Mouse (Mus musculus): ENCODE measurements around the gene Baat.
"Not testable (repeated sequence)": the region's sequence is repeated elsewhere in the genome, so short reads cannot be mapped to it uniquely, and the experiment has no call there.

The Baat gene

DNA sequence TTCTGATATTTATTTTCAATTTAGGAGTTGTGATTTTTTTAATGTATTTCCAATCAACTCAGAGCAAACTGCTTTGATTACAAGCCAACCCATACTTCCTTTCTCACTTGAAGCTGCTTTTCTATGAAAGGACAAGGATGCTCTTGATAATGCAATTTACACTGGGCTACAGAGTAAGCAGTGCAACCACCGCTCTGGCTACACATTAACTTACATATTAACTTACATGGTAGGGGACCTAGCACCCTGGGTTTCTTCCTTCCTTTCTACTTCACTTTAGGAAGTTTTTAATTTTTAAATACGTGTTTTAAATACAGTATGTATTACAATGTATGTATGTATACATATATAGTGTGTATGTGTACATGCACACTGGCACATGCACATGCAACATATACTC lies 2.8 kb upstream of the Baat start:
- in situ Hi-C loops (cut with MboI; ENCODE audit: low pct_unique_long_range_greater_than_20kb in 1 of 2, low sequenced_read_pairs in 2 of 2, unreplicated experiment in 1 of 2): no loop called here

DNA sequence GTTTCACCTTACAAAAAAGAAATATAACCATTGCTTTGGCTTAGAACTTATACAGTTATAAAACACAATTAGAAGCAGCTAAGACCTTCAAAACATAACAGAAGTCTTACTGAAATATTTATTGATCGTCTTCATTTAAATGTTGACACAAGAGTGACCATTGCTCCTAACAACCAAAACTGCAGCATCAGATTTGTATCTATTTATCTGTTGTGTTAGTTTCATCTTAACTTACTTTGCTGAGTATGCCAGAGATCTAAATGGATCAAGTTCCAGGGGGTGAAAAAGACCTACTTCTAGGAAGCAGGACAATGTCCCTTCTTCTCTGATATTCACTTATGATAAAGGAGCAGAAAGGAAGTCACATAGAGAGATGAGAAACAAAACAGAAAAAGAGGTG lies 2.8 kb downstream of the Baat start:
- in situ Hi-C loops (cut with MboI; ENCODE audit: low pct_unique_long_range_greater_than_20kb in 1 of 2, low sequenced_read_pairs in 2 of 2, unreplicated experiment in 1 of 2): no loop called here

DNA sequence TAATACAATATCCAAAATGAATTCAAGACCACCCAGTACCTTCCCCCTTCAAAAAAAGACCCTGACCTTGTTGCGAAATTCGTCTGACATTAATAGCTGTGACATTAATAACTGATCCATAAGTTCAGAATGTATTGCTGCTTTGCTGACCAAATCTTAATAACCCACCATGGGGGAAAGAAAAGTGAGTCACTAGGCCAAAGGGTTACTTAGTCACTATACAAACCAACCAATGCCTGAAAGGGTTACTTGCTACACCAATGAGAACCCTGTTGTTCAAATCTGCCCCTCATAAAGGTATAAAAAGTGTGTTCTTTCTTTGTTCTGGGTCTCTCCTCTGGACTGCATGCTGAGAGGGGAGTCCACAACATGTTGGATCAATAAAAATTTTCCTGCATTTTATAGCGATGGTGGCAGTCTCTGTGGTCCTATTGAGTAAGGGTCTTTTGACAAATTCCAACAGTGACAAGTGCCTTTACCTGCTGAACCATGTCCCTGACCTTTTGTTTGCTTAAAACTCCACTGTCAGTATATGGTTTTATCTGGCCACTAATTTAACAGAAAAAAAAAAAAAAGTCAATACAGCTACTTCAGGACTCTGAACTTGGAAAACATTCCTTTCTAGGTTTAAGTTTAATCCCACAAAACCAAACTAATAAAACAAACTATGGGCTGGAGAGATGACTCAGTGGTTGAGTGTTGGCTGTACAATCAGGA lies 20.3 kb downstream of the Baat start:
- in situ Hi-C loops (cut with MboI; ENCODE audit: low pct_unique_long_range_greater_than_20kb in 1 of 2, low sequenced_read_pairs in 2 of 2, unreplicated experiment in 1 of 2): not testable (repeated sequence)

DNA sequence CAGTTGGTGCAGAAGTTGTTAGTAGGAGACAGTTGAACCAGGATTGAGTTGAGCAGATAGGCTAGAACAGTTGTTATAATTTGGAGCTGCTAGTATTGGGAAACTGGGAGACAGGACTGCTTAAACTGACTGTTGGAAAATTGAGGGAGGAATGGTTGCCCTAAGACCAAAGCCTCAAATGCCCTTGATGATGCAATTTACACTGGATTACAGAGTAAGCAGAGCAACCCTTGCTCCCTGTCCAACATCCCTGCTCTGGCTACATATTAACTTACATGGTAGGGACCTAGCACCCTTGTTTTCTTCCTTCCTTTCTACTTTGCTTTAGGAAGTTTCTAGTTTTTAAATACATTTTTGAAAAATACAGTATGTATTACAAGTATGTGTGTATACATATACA lies 20.9 kb downstream of the Baat start:
- in situ Hi-C loops (cut with MboI; ENCODE audit: low pct_unique_long_range_greater_than_20kb in 1 of 2, low sequenced_read_pairs in 2 of 2, unreplicated experiment in 1 of 2): no loop called here

DNA sequence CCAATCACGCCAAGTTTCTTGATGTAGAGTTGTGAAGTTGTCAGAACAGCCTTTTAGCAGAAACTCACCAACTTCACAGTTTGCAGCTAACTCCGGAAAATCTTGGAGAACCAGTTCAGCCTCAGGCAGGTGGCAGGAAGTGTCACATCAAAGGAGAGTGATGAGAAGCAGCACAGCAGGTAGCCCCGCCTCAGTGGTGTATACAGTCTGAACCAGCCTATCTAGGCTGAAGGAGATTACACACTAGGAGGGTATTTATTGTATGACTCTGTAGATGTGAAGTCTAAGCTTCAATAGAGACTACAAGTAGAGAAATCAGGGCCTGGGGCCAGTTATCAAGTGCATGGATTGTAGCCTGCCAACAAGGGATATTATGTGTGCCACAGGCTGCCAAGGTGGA lies 25.5 kb downstream of the Baat start:
- in situ Hi-C loops (cut with MboI; ENCODE audit: low pct_unique_long_range_greater_than_20kb in 1 of 2, low sequenced_read_pairs in 2 of 2, unreplicated experiment in 1 of 2): no loop called here

DNA sequence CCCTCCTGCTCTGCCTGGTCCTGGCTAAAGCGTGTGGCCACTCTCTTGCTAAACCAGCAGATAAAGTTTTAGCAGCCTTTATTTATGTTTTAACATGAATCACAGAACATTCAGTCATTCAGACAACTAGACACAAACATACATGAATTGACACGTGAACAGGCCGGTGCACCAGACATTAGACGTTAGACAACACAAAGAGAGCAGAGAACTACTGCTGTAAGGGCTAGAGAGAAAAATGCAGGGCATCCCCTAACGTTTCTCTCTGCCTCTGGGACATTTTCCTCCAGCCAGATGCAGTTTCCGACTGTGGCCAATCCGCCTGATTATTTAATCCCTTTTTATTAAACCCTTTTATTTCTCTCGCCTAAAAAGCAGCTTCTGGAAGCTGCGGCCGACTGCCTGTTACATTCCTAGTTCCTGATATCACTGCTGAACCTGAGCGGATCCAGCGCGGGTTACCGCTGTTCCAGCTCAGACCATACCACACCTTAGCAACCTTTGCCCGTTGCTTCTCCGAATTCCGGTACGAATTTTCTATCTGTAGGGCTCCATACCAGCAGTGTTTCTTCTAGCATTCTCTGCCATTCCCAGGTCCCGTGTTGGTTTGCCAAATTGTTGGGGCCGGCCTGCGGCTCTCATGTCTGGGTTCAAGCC lies 26.1 kb downstream of the Baat start:
- in situ Hi-C loops (cut with MboI; ENCODE audit: low pct_unique_long_range_greater_than_20kb in 1 of 2, low sequenced_read_pairs in 2 of 2, unreplicated experiment in 1 of 2): no loop called here

DNA sequence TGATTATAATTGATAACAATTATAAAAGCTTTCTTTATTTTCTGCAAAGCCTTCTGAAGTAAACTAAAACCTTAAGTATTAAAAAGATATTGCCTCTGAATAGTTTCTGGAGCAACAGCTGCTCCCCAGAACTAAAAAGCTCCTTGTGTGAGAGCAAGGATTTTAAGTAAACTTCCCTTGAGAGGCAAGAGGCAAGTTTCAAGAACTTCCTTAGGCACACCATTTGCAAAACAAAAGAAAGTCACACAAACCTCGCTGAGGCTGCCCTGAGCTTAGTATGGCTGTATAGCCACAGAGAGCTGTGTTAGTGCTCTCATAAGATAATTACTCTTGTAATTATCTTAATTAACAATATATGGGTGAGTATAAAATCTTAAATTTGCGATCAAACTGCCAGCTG lies 27.3 kb downstream of the Baat start:
- in situ Hi-C loops (cut with MboI; ENCODE audit: low pct_unique_long_range_greater_than_20kb in 1 of 2, low sequenced_read_pairs in 2 of 2, unreplicated experiment in 1 of 2): not testable (repeated sequence)

DNA sequence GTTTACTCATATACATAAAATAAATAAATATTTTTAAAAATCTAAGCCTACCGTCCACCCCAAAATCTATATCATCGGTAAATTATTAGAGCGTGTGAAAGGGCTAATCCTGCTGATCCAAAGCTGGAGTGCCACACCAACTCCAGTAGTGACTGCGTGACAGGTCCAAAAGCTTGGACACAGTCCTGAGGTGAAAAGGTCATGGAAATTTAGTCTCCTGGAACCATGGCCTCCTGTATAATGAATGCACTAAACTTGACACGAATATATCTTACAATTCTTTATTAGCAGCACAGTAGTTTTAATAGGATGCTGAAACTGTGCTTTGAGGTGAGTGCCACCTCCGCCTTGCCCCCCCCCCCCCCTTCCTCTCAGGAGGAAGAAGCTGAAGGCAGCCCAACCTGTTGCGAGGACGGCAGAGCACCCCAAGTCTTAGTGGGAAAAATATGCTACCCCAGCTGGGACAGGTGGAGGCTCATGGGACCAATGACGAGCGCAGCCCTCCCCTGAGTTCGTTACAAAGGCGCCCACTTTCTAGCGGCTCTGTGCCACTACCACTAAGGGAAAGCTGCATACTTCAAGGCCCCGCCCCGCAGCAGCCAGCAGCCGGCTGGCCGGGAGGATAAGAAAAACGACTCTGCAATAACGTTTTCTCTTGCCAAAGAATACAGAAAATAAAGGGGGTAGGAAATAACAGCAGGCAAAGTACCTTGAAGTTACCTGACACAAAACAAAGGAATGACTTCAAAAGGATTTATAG lies 28.1 kb downstream of the Baat start:
- in situ Hi-C loops (cut with MboI; ENCODE audit: low pct_unique_long_range_greater_than_20kb in 1 of 2, low sequenced_read_pairs in 2 of 2, unreplicated experiment in 1 of 2): no loop called here

DNA sequence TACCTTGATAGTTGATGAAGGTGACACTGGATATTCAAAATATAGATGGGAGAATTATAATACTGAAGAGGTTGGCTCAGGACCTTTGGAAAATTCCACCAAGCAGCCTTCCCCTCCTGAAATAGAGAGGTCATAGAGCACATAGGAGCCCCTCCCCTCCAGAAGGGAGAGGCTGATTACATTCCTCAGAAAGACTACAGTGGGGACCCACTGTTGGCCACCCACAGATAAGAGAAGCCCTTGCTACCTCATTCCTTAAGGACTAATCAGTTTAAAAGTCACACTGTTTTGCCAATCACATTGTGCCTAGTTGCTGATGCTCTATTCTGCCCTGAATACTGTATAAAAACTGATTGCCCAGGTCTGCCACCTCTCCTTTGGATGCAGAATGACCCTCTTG lies 31.8 kb downstream of the Baat start:
- in situ Hi-C loops (cut with MboI; ENCODE audit: low pct_unique_long_range_greater_than_20kb in 1 of 2, low sequenced_read_pairs in 2 of 2, unreplicated experiment in 1 of 2): no loop called here

DNA sequence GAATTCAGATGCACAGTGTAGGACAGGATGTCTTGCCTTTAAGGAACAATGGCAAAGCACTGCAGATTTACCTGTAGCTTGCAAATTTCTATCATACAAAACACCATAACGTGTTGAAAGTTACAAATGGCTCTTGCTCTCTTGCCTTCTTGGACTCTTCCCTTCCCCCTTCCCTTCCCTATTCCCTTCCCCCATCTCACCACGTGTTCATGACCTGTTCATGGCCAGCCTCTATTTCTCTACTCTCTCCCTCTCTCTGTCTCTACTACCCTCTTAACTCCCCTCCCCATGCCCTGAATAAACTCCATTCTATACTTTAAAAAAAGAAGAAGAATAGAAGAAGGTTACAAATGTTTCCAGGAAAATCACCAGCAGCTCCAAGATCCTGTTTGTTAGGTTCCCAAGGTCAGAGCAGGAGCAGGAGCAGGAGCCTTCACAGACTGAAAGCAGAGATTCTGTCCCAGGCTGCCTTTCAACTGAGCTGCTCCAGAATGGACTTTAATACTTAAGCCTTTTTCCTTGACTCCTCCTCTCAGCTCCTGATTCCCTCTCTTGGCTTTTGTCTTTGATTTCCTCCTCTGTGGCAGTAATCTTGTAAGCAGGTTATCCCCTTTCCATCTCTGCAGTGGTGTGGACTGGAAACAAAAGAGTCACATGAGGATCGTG lies 32.8 kb downstream of the Baat start, which contains the start of gene Acnat1:
Acnat1 (minus strand) TSS at position 478 of the 666 bp plus-strand sequence.
- in situ Hi-C loops (cut with MboI; ENCODE audit: low pct_unique_long_range_greater_than_20kb in 1 of 2, low sequenced_read_pairs in 2 of 2, unreplicated experiment in 1 of 2): no loop called here

DNA sequence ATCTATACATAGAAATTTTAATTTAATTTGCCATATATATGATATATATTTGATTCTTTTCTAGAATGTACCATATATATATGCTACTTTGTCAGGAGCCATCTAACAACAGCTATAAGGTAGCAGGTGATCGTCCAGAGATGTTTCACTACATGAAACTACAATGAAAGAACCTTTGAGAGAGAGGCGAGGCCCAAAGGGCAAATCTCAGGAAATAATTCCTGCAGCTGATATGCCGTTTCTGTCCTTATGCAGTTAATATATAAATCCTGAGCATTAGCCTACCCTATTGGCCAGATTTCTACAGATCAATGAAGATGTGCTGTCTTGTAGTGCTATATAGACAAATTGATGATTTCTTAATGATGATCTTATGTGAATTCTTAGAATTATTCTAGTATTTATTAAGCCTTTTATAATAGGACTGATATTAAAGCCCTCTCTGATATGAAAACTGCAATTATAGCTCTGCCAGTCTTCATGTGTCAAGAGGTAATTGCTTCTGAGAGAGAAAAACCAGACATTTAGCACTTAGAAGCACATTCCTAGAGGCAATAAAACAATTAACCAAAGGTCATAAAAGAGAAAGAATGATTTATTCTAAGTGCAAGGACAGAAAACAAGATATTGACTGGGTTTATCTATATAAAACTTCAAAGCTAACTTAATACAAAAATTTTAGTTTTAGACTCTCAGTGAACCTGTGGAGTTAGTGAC lies 36.8 kb downstream of the Baat start:
- in situ Hi-C loops (cut with MboI; ENCODE audit: low pct_unique_long_range_greater_than_20kb in 1 of 2, low sequenced_read_pairs in 2 of 2, unreplicated experiment in 1 of 2): no loop called here

DNA sequence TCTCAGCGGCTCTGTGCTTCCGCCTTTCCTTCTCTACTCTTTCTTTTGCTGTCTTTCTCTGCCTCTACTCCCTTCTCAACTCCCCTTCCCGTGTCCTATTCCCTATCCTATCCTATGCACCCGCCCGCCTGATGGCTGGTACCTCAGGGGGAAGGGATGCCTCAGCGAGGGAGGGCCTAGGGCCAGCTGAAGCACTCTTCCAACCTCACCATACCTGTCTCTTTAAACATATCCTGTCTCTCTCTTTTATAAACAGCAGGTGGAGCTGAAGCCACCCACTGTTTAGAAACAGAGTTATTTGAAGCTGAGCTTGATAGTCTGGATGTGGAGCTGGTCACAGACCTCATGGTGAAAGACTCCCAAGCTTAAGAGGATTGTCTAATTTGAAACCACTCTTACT lies 39.0 kb downstream of the Baat start:
- in situ Hi-C loops (cut with MboI; ENCODE audit: low pct_unique_long_range_greater_than_20kb in 1 of 2, low sequenced_read_pairs in 2 of 2, unreplicated experiment in 1 of 2): no loop called here

DNA sequence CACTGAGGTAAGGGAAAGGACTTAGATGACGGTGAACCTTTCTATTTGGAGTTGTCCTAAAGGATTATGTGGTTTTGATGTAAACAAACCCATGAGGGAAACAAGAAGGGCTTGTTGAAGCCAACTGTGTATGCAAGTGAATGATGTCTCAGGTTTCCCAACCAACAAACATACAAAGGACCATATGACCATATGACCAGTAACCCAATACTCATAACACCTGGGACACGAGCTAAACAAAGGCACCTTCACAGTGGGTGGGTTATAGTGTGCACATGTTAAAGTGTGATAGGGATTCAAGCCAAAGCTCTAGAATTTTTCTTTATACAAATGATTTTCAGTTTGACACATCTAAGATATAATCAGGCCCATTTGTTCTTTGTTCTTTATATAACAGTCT lies 50.2 kb downstream of the Baat start:
- in situ Hi-C loops (cut with MboI; ENCODE audit: low pct_unique_long_range_greater_than_20kb in 1 of 2, low sequenced_read_pairs in 2 of 2, unreplicated experiment in 1 of 2): no loop called here

DNA sequence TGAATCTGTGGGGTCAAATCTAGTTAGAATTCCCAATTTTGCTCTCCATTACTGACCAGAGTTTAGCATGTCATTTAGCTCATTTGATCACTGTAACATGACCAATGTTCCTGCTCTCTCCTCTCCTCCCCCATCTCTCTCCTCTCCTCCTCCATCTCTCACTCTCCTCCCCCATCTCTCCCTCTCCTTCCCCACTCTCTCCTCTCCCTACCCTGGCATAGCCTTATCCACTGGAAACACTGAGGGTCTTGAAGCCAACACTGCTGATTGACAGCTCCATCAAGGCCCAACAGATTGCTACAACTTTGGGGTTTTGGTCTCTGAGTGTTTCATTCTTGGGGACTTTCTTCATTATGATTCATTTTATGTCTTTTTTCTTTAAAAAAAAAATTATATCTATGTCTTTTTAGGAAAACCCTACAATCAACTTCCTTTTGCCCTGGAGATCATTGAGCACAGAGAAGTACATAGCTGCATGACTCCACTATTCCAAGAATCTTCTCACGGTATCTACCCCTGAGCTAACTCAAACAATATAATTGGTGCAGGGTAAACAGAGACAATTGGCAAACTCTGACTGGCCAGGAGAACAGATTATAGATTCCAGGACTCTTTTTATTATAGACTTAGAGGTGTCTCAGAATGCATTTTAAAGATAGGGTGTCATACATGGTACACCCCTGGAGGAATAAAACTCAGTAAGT lies 54.4 kb downstream of the Baat start:
- in situ Hi-C loops (cut with MboI; ENCODE audit: low pct_unique_long_range_greater_than_20kb in 1 of 2, low sequenced_read_pairs in 2 of 2, unreplicated experiment in 1 of 2): no loop called here

DNA sequence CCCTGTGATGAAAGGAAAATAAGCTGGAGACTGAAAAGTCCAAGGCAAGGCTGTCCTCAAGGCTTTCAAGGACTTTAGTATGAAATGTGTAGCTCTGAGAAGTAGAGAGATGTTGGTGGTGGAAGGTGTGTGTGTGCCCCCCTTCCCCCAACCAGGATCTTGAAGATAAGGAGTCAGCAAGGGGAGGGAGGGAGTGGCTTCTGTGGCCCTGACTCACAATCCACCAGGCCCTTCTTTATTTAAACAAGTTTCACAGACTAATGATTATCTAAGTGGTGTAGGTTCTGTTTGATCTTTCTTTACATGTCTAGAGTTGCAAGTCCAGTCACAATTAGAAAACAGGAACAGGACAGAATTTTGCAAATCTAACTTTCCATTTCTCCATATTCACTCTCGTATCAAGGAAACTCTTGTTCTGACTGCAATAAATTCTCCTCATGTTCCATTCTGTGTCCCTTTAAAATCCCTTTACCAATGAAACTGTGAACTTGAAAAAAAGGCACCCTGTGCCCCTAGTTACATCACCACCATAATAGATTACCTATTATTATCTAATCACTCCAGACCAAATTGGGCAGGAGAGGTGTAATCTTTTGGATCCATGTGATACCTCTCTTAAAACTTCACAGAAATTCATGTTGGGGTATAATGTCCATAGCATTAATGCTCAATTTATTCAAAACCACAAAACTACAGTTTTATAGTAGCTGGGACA lies 55.1 kb downstream of the Baat start:
- in situ Hi-C loops (cut with MboI; ENCODE audit: low pct_unique_long_range_greater_than_20kb in 1 of 2, low sequenced_read_pairs in 2 of 2, unreplicated experiment in 1 of 2): not testable (repeated sequence)
